Mouse (Mus musculus) megakaryocyte progenitor cell, adult 5-6 weeks (primary cell): ENCODE measurements around the gene Fnbp4. TPM values are rescaled to one million over a fixed set of nuclear protein-coding genes. Genes with fewer than 3 reads are reported as not detected.
A peak's percentile ranks its signal among the peaks of the same experiment; 100 is the strongest.

Source experiments
- ATAC-seq: replicated peaks from 2 replicates; pipeline ENCODE4 v1.8.0; 2016; ENCODE audit warnings: mild to moderate bottlenecking, moderate TSS enrichment, inconsistent platforms; ENCODE audit not compliant: poor library complexity
- total RNA-seq, 2 experiments: library from RNA; stranded (forward) in 1 of 2; stranded (reverse) in 1 of 2; fragments of 157-497, 149-512 nt in 1 of 2; fragments of 200-1000 nt in 1 of 2; gene quantifications; 2 replicates each; pipeline versions ENCODE4 v1.2.3 to v1.2.4; 2015 to 2017

Fnbp4 gene
- total RNA-seq (2015) (80.6 and 99.0 TPM in 2 replicates), total RNA-seq (2017) (108 and 140 TPM in 2 replicates)

GRCm38 (mm10) chr2:90745053-90745678, at the start of gene Fnbp4:
Gene Fnbp4 (plus strand): TSS chr2:90745370.
- peak; percentile 94 for ATAC-seq

GRCm38 (mm10) chr2:90700943-90701342, 44.2 kb upstream of the Fnbp4 start:
- ATAC-seq = no peak

GRCm38 (mm10) chr2:90708548-90708947, 36.6 kb upstream of the Fnbp4 start:
- no peak for ATAC-seq

GRCm38 (mm10) chr2:90715555-90716092, 29.5 kb upstream of the Fnbp4 start:
- ATAC-seq = peak; percentile 94

- no peak for ATAC-seq
These were observed 27.8 kb upstream of the Fnbp4 start for GRCm38 (mm10) chr2:90717366-90717765.

GRCm38 (mm10) chr2:90717948-90718347, 27.2 kb upstream of the Fnbp4 start:
- no peak for ATAC-seq

GRCm38 (mm10) chr2:90726818-90727217, 18.4 kb upstream of the Fnbp4 start:
- ATAC-seq = no peak

- ATAC-seq = no peak
These were observed 9.8 kb upstream of the Fnbp4 start for GRCm38 (mm10) chr2:90735326-90735725.

GRCm38 (mm10) chr2:90738801-90739200, 6.4 kb upstream of the Fnbp4 start:
- no peak for ATAC-seq

- ATAC-seq = no peak
These were observed 5.8 kb upstream of the Fnbp4 start for GRCm38 (mm10) chr2:90739327-90739726.

- ATAC-seq = no peak
These were observed 5.2 kb upstream of the Fnbp4 start for GRCm38 (mm10) chr2:90739921-90740320.

GRCm38 (mm10) chr2:90744285-90745052, 701 bp upstream of the Fnbp4 start:
- ATAC-seq = no peak

GRCm38 (mm10) chr2:90745740-90746537, 769 bp downstream of the Fnbp4 start:
- peak; percentile 7 for ATAC-seq

GRCm38 (mm10) chr2:90746538-90746865, 1.3 kb downstream of the Fnbp4 start:
- ATAC-seq = no peak

GRCm38 (mm10) chr2:90747131-90747530, 2.0 kb downstream of the Fnbp4 start:
- no peak for ATAC-seq

- peak; percentile 12; the same call in 1 of the 2 replicates for ATAC-seq
These were observed 4.7 kb downstream of the Fnbp4 start for GRCm38 (mm10) chr2:90749676-90750459.

- ATAC-seq = no peak
These were observed 8.4 kb downstream of the Fnbp4 start for GRCm38 (mm10) chr2:90753565-90753964.

- peak; percentile 59 for ATAC-seq
These were observed 9.0 kb downstream of the Fnbp4 start for GRCm38 (mm10) chr2:90754188-90754587.

GRCm38 (mm10) chr2:90765123-90765522, 20.0 kb downstream of the Fnbp4 start:
- no peak for ATAC-seq

- ATAC-seq = no peak
These were observed 36.2 kb downstream of the Fnbp4 start for GRCm38 (mm10) chr2:90781323-90781722.

GRCm38 (mm10) chr2:90781938-90782337, 36.8 kb downstream of the Fnbp4 start:
- ATAC-seq = no peak
